Mouse (Mus musculus) spleen, adult 2 months (tissue): Measurements from ENCODE around the gene Myzap.

Experiments
- CTCF ChIP-seq: fragments of 200-500 bp; IDR thresholded peaks from 2 replicates; pipeline ENCODE4 v1.5.1; 2011; ENCODE audit warnings: mild to moderate bottlenecking, inconsistent platforms; ENCODE audit not compliant: insufficient read depth, insufficient read length, insufficient replicate concordance; ENCODE audit errors: extremely low read depth
- POLR2A ChIP-seq: fragments of 200-500 bp; IDR thresholded peaks from 2 replicates; pipeline ENCODE4 v1.6.1; 2011; ENCODE audit warnings: low read depth, low read length, inconsistent platforms

DNA sequence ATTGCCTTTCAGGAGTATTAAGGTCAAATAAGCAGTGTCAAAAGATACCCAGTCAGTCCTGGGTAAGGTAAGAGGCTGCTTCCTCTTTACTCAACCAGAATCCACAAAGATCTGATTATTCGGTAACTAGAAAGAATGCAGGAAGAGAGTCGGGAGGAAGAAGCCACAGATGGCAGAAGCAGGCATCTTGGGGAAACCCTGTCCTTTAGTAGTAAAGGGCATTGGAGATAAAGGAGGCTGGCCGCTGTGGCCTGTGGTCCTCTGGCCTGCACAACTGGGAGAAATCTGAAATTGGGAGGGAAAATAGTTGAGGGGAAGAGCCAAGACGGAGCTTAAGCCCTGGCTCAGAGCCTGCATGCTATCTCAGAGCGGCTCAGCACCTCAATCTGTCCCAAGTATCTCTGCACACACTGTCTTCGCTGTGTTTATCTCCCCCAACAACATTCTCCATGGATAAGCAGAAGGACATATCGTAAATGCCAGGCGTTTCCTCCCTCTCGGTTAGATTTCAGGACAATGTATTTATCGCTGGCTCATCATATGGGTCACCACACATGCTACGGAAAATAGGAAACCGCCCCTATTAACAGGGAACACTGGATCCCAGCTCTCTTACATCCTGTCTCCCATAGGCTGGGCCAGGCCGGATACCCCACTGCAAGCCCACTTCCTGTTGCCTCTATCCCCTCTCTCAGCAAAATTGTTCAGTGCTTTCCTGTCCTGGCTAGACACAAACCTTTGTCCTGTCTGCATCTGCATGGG lies 14.3 kb upstream of the Myzap start:
- TF ChIP-seq POLR2A (no peak), CTCF (no peak)
